Mouse (Mus musculus): Measurements from ENCODE around the gene Preb. TPM values are rescaled to one million over a fixed set of nuclear protein-coding genes. Genes with fewer than 3 reads are reported as not detected.

Gene Preb
- 100 to 1,000 TPM; 180 to 181 TPM for total RNA-seq (2023)

DNA sequence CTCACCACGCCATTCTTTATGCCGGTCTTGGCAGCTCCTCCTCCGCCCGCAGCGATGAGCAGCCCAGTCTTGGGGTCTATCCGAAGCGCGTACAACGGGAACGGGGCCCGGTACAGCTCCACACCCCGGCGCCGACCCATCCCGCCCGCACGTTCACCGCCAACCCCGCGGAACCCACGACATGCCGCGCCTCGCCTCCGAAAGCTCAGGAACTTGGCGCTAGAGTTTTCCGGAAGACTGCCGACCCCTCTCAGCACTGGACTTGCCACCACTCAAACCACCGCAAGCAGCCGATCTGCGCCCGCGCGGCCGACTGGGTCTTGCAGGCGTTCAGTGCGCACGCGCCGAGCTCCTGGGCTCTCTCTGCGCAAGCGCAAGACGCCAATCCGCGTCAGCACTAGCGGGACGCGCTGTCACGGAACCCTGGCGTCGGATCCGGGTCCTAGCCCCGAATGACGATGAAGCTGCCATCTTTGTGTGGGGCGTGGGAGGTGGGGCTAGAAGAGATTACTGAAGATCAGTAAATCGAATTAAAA, at the start of gene Preb:
Gene Preb (minus strand): TSS at position 396 of the 536 bp plus-strand sequence.

DNA sequence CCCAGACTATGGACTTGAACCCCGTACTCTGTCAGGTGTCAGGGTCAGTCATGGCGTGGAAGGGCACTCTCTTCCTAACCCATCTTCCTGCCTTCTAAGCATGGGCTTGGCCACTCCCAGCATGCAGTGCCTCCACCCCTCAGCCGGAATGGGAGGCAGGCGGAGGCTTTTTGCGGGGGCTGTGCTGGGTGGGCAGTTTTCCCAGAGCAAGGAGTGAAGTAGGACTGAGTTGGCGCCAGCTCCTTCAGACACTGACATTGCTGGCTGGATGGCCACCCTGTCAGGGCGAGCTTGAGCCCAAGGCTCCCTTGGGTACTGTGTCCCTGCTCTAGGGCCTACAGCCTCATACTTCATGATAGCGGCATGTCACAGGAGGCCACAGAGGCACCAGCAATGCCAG, 8.3 kb upstream of the Preb start, which contains the start of gene Tcf23:
Gene Tcf23 (plus strand): TSS at position 247 of the 400 bp plus-strand sequence.

DNA sequence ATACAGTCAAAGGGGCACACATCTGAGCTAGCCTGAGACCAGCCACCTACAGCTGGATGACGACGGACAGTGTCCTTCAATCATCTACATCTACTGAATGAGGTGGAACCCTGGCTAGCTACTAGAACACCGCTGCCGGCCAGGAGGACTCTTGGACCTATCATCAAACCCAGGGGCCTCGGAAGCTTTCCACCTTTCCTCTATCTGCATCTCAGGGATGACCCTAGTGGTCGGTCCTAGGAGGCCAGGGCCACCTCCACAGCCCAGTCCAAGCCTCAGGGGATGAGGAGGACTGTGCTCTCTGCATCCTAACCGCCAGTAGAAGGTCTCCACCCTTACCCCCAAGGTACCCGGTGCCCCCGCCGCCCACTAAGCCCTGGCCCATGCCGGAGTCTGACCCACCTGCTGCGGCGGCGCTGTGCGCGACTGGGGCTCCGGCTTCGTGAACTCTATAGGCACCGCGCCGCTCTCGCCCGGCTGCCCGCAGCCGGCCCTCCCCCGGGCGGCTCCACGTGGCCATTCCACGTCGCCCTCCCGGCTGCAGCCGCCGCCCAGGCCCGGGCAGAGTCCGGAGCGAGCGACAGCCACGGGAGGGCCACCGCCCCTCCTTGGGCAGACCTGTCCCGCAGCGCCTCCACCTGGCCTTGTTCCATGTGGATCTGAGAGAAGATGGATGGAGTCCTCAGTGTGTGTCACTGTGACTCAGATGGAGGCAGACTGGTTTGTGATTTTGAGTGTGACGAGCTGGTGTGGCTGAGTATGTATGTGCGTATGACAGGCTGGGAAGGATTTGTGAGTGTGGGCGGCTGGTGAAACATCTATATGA, 15.0 kb downstream of the Preb start, which contains the start of gene Cgref1:
Gene Cgref1 (minus strand): TSS at position 636 of the 826 bp plus-strand sequence.

DNA sequence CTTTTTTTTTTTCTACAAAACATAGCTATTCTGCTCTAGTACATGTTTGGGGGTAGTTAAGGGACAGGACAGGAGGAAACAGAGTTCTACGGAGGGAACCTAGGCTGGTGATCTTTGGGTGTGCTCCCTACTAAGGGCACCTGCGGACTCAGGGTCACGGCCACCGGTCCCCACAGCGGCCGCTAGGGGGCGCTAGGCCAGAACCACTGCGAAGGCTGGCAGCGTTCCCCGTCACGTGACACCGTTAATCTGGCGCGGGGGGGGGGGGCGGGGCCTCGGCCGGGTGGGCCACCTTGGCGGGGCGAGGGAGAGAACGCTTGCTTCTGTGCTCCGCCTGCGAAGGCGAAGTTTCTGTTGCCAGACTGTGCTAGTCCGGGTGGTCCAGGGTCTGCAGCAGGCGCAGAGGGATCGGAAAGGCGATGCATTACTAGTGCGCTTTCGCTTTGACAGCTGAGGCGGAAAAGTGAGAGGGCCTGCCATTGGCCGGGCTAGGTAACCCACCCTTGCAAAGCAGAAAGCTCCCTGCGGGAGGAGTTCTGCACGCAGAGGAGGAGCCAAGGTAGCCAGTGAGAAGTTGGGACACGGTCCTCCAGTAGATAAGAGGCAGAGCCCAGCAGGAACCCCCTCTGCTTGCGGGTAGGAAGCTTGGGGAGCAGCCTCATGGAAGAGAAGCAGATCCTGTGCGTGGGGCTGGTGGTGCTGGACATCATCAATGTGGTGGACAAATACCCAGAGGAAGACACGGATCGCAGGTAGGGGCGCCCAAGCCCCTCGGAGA, 38.7 kb downstream of the Preb start, which contains the start of gene Khk:
Gene Khk (plus strand): TSS at position 176 of the 778 bp plus-strand sequence.

DNA sequence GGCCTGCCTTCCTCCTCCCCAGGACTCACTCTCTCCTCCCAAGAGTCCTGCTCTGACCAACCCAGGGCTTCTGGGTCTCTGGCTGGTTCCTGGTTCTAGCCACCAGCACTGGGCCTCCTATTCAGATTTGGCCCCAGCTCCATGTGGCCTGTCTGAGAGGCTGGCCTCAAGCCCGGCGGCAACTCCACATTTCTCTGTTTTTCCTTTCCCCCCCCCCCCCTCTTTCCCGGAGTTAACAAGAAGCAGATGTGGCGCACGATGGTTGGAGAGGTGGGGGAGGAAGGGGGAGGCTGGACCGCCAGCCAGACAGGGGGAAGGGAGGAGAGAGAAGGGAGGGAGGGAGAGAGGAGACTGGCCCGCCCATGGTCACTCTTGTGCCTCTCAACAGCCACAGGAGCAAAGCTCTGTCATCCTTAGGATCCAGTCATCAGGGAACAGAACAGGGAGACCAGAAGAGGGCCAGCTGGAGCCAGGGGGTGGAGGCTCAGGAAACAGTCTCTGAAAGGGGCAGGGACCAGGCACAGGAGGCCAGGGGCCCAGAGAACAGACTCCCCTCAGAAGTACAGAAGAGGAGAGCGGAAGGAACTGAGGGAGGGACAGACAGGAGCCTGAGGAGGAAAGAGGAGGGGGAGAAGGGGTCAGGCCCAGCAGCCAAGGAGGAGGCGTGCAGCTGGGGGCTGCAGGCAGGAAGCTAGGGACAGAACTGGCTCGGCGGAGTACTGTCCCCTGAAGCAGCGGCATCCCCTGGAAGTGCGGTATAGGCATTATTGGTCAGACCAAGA, 46.9 kb downstream of the Preb start, which contains the start of gene Emilin1:
Gene Emilin1 (plus strand): TSS at position 343 of the 782 bp plus-strand sequence.

DNA sequence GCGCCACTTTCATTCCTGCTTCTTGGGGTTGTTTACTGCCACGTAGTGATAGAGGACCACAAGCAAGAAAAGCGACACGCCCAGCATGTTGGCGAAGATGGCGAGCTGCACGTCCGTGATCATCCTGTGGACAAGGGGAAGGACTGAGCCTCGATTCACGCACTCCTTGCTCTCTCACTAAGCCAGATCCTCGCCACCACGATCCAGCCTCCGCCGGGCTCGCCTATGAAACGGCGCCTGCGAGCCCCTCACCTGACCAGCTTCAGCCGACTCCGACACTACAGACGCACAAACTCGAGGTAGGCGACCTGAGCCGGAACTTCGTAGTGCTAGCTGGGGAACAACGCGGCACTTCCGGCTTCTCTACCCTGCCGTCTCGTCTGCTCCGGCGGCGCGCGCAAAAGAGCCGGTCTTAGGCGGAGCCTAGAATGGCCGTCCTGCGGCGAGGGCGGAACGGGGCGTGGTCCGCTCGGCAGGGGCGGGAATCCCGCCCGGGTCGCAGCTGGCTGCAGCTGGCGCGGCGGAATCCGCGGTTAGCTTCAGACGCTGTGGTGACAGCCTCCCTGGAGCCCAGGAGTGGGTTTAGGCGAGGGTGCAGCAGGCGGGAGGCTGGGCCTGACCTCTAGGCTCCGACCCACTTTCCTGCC, 52.6 kb downstream of the Preb start, which contains the start of gene Ost4:
Gene Ost4 (minus strand): TSS at position 376 of the 647 bp plus-strand sequence.

Other genes starting within 250 kb of the Preb start
- gene Dpysl5, start 248.8 kb downstream of the Preb start, total RNA-seq (2023), result under 1 TPM; 0.35 to 0.59 TPM
- gene Mapre3, start 145.7 kb downstream of the Preb start, total RNA-seq (2023), result 10 to 100 TPM in 1 of 2 experiments, 1 to 10 TPM in 1; 9.5 to 16.2 TPM
- 10 to 100 TPM; 40.7 to 42.2 TPM for gene Tmem214, start 92.3 kb downstream of the Preb start, total RNA-seq (2023)
- 10 to 100 TPM; 11.7 to 12.2 TPM for gene Agbl5, start 71.7 kb downstream of the Preb start, total RNA-seq (2023)
- 100 to 1,000 TPM; 146 to 177 TPM for gene Ost4, start 52.6 kb downstream of the Preb start, total RNA-seq (2023)
- 1 to 10 TPM; 3.5 to 4.3 TPM for gene Emilin1, start 47.0 kb downstream of the Preb start, total RNA-seq (2023)
- 10 to 100 TPM; 13.9 to 16.4 TPM for gene Khk, start 38.9 kb downstream of the Preb start, total RNA-seq (2023)
- gene Cgref1, start 14.8 kb downstream of the Preb start, total RNA-seq (2023), result not detected
- gene Tcf23, start 8.3 kb upstream of the Preb start, total RNA-seq (2023), result not detected
- 10 to 100 TPM; 28.9 to 36.2 TPM for gene Atraid, start 88.0 kb upstream of the Preb start, total RNA-seq (2023)
- 10 to 100 TPM; 11.3 to 11.4 TPM for gene Slc5a6, start 88.6 kb upstream of the Preb start, total RNA-seq (2023)
- gene Cad, start 94.4 kb upstream of the Preb start, total RNA-seq (2023), result 10 to 100 TPM; 57.5 to 68.5 TPM
- not detected for gene Dnajc5g, start 145.9 kb upstream of the Preb start, total RNA-seq (2023)
- under 1 TPM in 1 of 2 experiments, not detected in 1; 0.30 TPM for gene Slc30a3, start 147.9 kb upstream of the Preb start, total RNA-seq (2023)
- gene Trim54, start 156.4 kb upstream of the Preb start, total RNA-seq (2023), result not detected
- gene Ucn, start 178.5 kb upstream of the Preb start, total RNA-seq (2023), result not detected
- 10 to 100 TPM; 19.5 to 25.3 TPM for gene Mpv17, start 193.9 kb upstream of the Preb start, total RNA-seq (2023)
- gene Gm29609, start 219.6 kb upstream of the Preb start, total RNA-seq (2023), result 1 to 10 TPM; 7.3 to 7.7 TPM
- 100 to 1,000 TPM; 163 to 187 TPM for gene Gtf3c2, start 219.8 kb upstream of the Preb start, total RNA-seq (2023)
- gene Snx17, start 232.9 kb upstream of the Preb start, total RNA-seq (2023), result 10 to 100 TPM; 72.2 to 74.2 TPM
- 10 to 100 TPM; 38.2 to 38.9 TPM for gene Eif2b4, start 233.1 kb upstream of the Preb start, total RNA-seq (2023)
- gene Zfp513, start 241.9 kb upstream of the Preb start, total RNA-seq (2023), result 10 to 100 TPM; 31.7 to 31.8 TPM

Measured in T-cell, adult 66 days (primary cell).